Mouse (Mus musculus) lung, postnatal 10 days (tissue): ENCODE results near the gene Mfsd2b.
A peak's percentile ranks its signal among the peaks of the same experiment; 100 is the strongest.
"Not testable (repeated sequence)": the region's sequence is repeated elsewhere in the genome, so short reads cannot be mapped to it uniquely, and the experiment has no call there.

Experiments
- DNase-seq: peaks from one replicate; pipeline ENCODE4 v3.0.0; 2021

The Mfsd2b gene

DNA sequence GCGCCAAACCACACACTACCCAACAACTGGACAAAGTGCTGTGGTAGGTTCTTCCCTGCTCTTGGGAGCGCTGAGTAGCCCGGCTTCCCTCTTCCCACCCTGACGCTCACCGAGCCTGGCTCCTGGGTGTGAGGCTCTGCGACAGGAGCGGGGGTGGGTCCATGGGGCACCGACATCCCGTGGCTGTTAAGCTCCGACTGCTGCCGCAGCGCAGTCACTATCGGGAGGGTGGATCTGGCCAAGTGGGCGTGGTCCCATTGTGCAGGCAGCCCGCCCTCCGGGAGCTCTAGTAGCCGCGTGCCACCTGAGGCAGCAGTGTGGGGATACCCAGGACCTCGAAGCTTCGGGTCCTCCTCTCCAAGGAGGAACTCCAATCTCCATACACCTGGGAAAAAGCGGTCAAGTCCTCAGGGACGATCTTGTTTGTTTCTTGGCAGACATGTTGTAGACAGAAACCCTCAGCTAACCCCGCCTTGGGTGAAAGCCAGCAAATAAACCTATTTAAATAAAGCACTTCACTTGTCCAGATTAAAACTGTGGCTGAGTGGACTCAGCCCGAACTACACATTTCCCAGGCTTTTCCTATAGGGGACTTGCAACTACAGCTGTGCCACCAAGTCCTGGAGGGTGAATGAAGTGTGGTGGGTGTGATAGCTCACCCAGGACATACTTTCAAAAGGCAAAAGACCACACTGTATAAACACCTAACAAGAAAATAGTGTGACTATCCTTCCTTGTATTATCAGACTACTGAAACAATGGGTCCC, at the start of gene Mfsd2b:
Gene Mfsd2b (minus strand): TSS at position 199 of the 767 bp plus-strand sequence.
- peak; percentile 85 for DNase-seq

DNA sequence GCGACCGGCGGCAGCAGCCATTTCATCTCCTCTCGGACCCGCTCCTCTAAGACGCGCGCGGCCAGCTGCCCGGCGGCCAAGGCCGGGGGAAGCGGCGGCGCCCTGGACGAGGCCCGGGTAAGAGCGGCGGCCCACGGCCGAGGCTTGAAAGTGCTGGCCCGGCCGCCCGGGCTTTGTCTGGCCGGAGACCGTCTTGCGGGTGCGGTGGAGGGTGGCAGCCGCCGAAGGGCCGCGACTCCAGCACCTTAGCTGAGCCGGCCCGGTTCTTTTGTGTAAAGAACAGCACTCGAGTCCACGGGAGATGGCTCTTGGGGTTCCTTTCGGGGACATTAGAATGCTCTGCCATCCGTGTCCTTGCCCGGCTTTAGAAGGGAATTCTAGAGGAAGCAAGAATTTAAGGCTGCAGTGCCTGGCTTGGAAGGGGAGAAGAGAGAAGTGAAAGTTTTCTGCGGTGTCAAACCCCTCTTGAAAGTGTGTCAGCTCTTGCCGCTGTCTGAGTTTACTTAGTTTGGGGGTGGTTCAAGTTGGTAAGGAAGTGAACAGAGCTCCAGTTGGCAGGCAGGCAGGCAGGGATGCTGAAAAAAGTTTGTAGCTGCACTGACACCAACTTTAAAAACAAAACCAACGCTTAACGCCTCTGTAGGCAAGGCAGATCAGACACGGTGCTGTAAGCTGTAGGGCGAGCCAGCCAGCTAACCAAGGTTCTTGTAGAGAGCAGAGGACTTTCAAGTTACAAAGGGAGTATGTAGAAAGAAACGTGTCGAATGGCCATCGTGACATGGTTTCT, 43.8 kb upstream of the Mfsd2b start:
- peak; percentile 61 for DNase-seq

DNA sequence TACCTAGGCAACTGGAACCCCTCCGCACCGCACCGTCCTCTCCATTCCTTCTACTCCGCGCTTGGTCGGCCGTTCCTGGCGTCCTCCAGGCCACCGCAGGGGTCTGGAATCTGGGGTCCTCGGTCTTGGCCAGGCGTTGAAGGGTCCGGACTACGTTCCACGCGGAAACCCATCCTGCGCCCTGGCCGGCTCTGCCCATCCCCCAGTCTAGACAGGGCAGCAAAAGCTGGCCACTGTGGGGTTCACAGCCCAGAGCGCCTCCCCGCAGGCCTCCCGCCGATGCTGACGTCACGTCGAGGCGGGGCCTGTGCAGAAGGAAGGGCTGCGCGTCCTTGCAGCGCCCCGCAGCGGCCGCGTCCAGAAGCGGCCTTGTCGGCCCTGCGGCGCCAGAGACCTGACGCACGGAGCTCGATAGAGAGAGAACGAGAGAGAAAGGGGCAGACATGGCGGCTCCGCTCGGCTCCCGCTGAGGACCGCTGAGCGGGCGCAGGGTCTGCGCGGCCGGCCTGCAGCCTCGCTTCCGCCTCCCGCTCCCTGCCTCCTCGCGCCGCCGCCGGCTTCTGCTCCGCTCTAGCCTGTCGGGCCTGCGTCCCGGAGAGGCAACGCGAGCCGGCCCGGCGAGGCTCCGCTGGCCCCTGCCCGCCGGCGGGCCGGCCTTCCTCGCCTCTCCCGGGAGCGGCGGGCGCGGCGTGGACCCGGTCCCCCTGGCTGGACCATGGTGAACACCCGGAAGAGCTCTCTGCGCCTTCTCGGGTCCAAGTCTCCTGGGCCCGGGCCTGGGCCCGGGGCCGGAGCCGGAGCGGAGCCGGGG, 43.0 kb upstream of the Mfsd2b start, which contains the start of gene Atad2b:
Gene Atad2b (plus strand): TSS at position 360 of the 811 bp plus-strand sequence.
- peak; percentile 97 for DNase-seq

- no peak for DNase-seq
Measured at GRCm38 (mm10) chr12:4914944-4915343, 40.8 kb upstream of the Mfsd2b start.

GRCm38 (mm10) chr12:4914441-4914840, 40.3 kb upstream of the Mfsd2b start:
- DNase-seq, result no peak

GRCm38 (mm10) chr12:4911716-4912115, 37.6 kb upstream of the Mfsd2b start:
- no peak for DNase-seq

DNA sequence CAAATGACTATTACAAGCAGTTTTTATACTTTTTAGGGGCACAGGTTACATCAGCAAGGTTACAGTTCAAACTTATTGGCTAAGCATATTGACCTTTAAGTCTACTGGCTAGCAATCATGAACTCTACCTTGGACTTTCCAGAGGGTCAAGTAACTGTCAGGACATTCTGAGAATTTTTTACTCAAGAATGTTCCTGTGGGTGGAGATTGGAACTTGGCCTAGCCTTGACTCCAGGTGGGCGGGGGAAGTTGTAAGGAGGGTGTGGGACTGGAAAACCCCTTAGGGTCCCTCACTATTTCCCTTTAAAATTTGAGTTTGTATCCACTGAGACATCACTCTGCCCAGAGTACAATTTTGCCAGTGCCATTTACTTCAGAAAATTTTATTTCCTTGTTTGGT, 36.3 kb upstream of the Mfsd2b start:
- not testable (repeated sequence) for DNase-seq

DNA sequence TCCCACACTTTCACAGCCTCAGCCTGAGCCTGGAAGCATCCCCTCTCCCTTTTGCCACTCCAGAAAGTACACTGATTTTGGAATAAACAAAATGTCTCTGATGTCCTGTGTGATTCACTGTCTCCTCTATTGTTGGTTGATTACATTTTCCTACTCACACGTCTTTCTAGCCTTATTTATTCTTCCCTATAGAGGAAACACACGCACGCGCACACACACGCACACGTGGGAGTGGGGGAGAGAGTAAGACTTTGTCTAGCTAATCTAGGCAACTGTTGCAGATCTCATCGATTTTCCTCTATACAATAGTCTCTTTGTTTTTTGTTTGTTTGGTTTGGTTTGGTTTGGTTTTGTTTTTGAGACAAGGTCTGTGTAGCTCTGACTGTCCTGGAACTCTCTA, 34.2 kb upstream of the Mfsd2b start:
- no peak for DNase-seq

DNA sequence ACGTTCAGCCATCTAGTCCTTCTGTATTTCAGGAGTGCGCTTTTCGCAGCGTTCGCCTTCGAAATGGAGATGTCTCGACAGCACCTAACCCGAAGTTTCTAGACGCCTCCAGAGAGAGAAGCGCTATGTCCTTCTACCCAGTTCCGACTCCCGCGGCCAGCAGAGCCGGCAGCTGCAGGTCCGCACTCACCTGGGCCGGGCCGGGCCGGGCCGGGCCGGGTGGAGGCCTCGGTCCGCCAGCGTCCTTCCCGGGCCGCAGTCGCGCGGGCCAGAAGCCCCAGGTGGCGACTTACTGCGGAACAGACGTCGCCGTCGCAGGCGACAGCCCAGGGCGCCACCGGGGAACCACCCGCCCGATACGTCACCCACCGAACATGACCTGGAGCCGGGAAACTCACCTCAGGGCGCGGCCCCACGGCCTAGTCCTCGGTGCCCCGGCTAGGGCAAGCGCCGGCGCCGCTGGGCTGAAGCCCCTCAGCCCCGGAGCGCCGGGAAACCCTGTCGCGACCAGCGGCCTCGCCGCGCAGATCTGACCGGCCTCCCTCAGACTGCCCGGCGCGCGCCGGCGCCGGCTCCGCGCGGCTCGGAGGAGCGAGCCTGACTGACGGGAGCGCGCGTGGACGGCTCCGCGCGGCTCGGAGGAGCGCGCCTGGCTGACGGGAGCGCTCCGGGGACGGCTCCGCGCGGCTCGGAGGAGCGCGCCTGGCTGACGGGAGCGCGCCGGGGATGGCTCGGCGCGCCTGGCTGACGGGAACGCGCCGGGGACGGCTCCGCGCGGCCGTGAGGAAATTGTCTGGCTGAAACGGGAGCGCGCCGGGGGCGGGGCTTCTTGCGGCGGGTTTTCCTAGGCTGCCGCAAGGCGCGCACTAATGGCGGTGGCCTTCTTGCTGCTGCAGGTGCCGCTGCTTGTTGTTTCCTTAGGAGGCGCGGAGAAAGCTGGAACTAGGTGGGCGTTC, 33.1 kb upstream of the Mfsd2b start, which contains the start of gene Ubxn2a:
Gene Ubxn2a (minus strand): TSS at position 755 of the 956 bp plus-strand sequence.
- DNase-seq, result peak; percentile 97

GRCm38 (mm10) chr12:4906476-4906875, 32.3 kb upstream of the Mfsd2b start:
- DNase-seq, result no peak

DNA sequence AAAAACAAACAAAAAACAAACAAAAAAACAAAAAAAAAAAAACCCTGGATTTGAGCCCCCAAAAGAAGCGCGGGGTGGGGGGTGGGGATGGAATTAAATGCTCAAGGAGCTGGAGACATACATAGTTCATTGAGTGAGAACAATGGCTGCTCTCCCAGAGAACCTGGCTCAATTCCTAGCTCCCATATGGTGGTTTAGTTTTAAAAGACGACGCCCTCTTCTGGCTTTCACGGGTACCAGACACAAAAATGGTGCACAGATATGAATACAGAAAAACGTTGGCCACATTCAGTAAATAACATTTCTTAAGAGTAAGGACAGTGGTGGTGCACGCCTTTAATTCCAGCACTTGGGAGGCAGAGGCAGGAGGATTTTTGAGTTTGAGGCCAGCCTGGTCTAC, 31.8 kb upstream of the Mfsd2b start:
- no peak for DNase-seq

DNA sequence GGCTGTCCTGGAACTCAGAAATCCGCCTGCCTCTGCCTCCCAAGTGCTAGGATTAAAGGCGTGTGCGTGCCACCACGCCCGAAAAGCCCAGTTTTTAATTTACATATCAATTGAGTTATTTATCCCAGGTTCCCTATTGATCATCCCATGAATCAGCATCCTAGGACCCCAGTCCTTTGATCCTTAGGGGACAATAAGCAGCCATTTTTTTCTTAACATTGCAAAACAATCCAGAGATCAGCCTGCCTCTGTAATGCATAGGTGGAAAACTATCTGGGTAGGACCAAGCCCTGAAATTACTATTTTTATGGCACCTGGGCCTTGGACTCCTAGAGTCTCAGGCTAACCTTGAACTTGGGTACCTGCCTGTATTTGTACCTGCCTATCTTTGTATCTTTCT, 23.9 kb upstream of the Mfsd2b start:
- DNase-seq, result no peak

GRCm38 (mm10) chr12:4889891-4890290, 15.7 kb upstream of the Mfsd2b start:
- DNase-seq, result no peak

DNA sequence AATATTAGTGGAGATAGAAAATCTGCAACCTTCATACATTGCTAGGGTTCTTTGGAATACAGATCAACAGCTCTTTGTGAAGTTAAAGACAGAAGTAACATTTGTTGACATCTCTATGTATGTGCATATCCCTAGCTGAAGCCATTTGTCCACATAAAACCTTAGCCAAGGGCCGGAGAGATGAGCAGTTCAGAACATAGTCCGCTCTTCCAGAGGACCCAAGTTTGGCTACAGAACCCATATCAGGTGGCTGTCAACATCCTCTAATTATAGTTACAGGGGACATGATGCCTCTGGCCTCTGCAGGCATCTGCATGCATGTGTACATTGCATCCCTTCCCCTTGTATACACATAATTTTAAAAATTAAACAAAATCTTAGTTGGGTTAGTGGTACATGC, 15.1 kb upstream of the Mfsd2b start:
- no peak for DNase-seq

- no peak for DNase-seq
Measured at GRCm38 (mm10) chr12:4888739-4889138, 14.6 kb upstream of the Mfsd2b start.

DNA sequence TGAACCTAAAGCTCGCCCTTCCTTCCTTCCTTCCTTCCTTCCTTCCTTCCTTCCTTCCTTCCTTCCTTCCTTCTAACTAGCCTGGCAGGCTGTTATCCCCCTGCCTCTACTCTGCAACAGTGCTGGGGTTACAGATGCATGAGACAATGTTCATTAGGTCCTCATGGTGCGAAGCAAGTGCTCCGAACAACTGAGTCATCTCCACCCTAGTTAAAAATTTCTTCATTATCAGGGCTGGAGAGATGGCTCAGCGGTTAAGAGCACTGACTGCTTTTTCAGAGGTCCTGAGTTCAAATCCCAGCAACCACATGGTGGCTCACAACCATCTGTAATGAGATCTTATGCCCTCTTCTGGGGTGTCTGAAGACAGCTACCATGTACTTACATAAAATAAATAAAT, 12.4 kb upstream of the Mfsd2b start:
- not testable (repeated sequence) for DNase-seq

- no peak for DNase-seq
Measured at GRCm38 (mm10) chr12:4885062-4885461, 10.9 kb upstream of the Mfsd2b start.

- DNase-seq, result no peak
Measured at GRCm38 (mm10) chr12:4882086-4882485, 7.9 kb upstream of the Mfsd2b start.

DNA sequence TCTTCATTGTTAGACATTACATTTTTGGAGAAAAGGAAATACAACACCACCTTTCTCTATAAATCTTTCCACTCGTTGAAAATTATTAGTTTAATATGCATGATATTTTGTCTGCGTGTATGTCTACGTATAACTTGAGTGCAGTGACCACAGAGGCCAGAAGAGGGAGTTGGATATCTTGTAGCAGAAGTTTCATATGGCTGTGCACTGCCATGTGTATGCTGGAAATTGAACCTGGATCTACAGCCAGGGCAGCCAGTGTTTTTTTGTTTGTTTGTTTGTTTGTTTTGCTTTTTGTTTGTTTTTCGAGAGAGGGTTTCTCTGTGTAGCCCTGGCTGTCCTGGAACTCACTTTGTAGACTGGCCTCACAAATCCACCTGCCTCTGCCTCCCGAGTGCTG, 4.9 kb upstream of the Mfsd2b start:
- DNase-seq, result no peak

- DNase-seq, result no peak
Measured at GRCm38 (mm10) chr12:4878296-4878783, 4.2 kb upstream of the Mfsd2b start.

GRCm38 (mm10) chr12:4875623-4876022, 1.5 kb upstream of the Mfsd2b start:
- DNase-seq, result no peak

DNA sequence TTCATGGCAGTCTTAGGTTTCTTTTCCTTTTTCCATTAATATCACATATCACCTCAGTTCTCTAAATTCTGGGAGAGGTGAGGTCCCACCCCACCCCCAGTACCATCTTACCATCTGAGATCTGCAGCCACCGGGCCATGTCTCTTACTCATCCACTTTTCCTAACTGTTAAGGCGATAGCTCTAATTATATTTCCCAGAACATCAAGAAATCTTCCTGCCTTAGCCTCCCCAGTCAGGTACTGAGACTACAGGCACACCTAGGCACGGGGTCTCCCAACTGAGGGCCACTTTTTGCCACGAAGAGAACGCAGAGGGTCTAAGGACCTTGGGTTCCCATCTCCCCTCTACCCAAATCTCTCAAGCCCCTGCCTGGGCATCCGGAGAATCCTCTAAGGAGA, 628 bp downstream of the Mfsd2b start:
- no peak for DNase-seq
